Mouse (Mus musculus) intestine, postnatal 0 days (tissue): Measurements from ENCODE around the gene Atxn3. TPM values are rescaled to one million over a fixed set of nuclear protein-coding genes. Genes with fewer than 3 reads are reported as not detected.

Experiments used
- ATAC-seq: fragments of 200-750 bp; cut with Nextera tagmentation; 2 replicates; pipeline ENCODE4 v1.8.0; 2017; ENCODE audit warnings: mild to moderate bottlenecking, moderate TSS enrichment, moderate library complexity
- H3K27ac ChIP-seq: fragments of 300-500 bp; sonication (generic); 2 replicates; pipeline ENCODE4 v1.5.1; 2014; ENCODE audit warnings: mild to moderate bottlenecking, low read depth, low read length, moderate library complexity
- H3K27me3 ChIP-seq: fragments of 300-500 bp; sonication (generic); replicated peaks from 2 replicates; pipeline ENCODE4 v1.6.1; 2014; ENCODE audit warnings: low read length, mixed read lengths; ENCODE audit not compliant: control insufficient read depth, insufficient read depth
- H3K36me3 ChIP-seq: fragments of 300-500 bp; sonication (generic); 2 replicates; pipeline ENCODE4 v1.6.1; 2014; ENCODE audit warnings: mild to moderate bottlenecking, moderate library complexity; ENCODE audit not compliant: control insufficient read depth, insufficient read depth
- H3K4me1 ChIP-seq: fragments of 300-500 bp; sonication (generic); replicated peaks from 2 replicates; pipeline ENCODE4 v1.6.1; 2014; ENCODE audit warnings: antibody characterized with exemption, low read length, mixed read lengths; ENCODE audit not compliant: control insufficient read depth, insufficient read depth
- H3K4me2 ChIP-seq: fragments of 300-500 bp; sonication (generic); replicated peaks from 2 replicates; pipeline ENCODE4 v1.6.1; 2014; ENCODE audit warnings: low read depth, mild to moderate bottlenecking, moderate library complexity
- H3K4me3 ChIP-seq: fragments of 300-500 bp; sonication (generic); 2 replicates; pipeline ENCODE4 v1.5.1; 2014; ENCODE audit warnings: low read depth, low read length
- H3K9ac ChIP-seq: fragments of 300-500 bp; sonication (generic); 2 replicates; pipeline ENCODE4 v1.6.1; 2014; ENCODE audit warnings: mild to moderate bottlenecking, low read depth, low read length
- H3K9me3 ChIP-seq: fragments of 300-500 bp; sonication (generic); 2 replicates; pipeline ENCODE4 v1.6.1; 2016; ENCODE audit warnings: mixed run types; ENCODE audit not compliant: control insufficient read depth
- CTCF ChIP-seq: sonication (generic); IDR thresholded peaks from 2 replicates; pipeline ENCODE4 v1.5.1; 2016; ENCODE audit warnings: low read depth, mild to moderate bottlenecking, control low read depth, antibody characterized with exemption, moderate library complexity
- WGBS: fragments of 180-500 bp; shearing (Covaris S2); extraction: QIAGEN DNeasy Blood & Tissue Kit; methylation state at CpG from one replicate; pipeline ENCODE4 v1.1.7; 2014; 5-methylcytosine and 5-hydroxymethylcytosine counted together
- polyA plus RNA-seq: library from polyadenylated mRNA; unstranded; fragments of >200 nt; fragmentation: Nextera tagmentation; extraction: Ambion mirVana; gene quantifications from 2 replicates; pipeline ENCODE4 v1.2.1, GENCODE M21; 2015

Gene Atxn3
- polyA plus RNA-seq, 1 experiment from 2014 or later, result 11.7 TPM

DNA sequence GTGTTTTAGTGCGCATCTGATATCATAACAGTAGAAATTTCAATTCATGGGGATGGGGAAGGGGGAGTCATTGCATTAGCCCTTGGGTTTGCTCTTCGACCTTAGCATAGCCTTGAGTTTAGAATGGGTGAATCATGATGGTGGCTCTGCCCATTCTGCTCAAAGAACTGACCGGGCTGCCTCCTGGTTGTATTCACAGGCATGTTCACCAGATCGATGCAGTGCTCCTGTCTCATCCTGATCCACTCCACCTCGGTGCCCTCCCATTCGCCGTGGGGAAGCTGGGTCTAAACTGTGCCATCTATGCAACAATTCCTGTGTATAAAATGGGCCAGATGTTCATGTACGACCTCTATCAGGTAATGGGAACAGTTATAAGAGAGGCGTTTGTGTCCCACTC, 24.9 kb upstream of the Atxn3 start:
- H3K27ac ChIP-seq, result no peak overlapping the region
- H3K27me3 ChIP-seq, result no peaks in the 10 kb centered on the region
- H3K4me1 ChIP-seq, result no peaks in the 10 kb centered on the region
- no peak for TF ChIP-seq CTCF
- no peak overlapping the region for H3K4me3 ChIP-seq
- no peak for ATAC-seq
- no peak overlapping the region for H3K9ac ChIP-seq
- H3K4me2 ChIP-seq, result no peak overlapping the region
- 94% methylated on average over 9 of the region's 9 CpGs for WGBS
- H3K9me3 ChIP-seq, result no peaks in the 10 kb centered on the region
- peaks cover 43% of the 10 kb centered on the region for H3K36me3 ChIP-seq

DNA sequence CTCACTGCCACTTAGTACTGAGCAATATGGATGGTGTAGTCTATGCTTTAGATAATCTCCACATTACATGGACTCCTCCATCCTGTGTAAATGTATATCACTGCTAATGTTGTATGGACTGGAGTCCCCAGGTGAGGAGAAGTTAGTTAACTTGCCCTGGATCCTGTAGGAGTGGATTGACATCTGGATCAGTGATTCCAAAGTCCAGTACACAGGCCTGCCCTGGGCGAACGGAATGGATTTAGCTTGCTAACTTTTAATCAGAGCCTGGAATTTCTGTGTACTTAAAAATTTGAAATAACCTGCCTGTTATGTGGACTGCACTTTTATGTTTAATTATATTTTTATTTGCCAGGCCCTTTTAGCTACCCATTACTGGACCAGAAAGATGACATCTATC, 23.5 kb upstream of the Atxn3 start:
- WGBS, result 63% methylated on average over 2 of the region's 2 CpGs
- Histone ChIP-seq H3K9ac (no peak overlapping the region), H3K27ac (no peak overlapping the region), H3K4me2 (no peak overlapping the region), H3K27me3 (no peaks in the 10 kb centered on the region), H3K9me3 (no peaks in the 10 kb centered on the region), H3K4me1 (no peaks in the 10 kb centered on the region), H3K4me3 (no peak overlapping the region), H3K36me3 (peaks cover 31% of the 10 kb centered on the region)
- TF ChIP-seq CTCF, result no peak
- no peak for ATAC-seq

DNA sequence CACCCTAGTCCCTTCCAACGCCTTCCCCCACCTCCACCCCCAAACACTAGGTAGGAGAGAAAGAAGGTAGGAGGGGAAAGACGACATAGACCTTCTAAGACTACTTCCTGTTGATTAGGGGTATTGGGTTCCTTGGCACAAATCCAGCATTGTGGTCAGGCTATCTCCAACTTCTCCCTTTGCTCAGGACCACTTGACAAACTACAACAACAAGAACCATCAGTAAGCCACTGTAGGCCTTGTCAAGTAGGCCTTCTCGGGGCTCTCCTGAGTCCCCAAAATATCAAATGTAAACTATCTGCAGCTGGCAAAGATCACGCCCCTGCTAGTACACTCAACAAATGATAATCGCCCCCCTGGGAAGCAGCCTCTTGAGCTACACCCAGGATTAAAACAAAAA, 22.2 kb upstream of the Atxn3 start:
- Histone ChIP-seq H3K9me3 (no peaks in the 10 kb centered on the region), H3K9ac (no peak overlapping the region), H3K4me3 (no peak overlapping the region), H3K27me3 (no peaks in the 10 kb centered on the region), H3K36me3 (peaks cover 24% of the 10 kb centered on the region), H3K4me1 (no peaks in the 10 kb centered on the region), H3K27ac (no peak overlapping the region), H3K4me2 (no peak overlapping the region)
- no peak for TF ChIP-seq CTCF
- WGBS, result 54% methylated on average over 5 of the region's 5 CpGs
- no peak for ATAC-seq

DNA sequence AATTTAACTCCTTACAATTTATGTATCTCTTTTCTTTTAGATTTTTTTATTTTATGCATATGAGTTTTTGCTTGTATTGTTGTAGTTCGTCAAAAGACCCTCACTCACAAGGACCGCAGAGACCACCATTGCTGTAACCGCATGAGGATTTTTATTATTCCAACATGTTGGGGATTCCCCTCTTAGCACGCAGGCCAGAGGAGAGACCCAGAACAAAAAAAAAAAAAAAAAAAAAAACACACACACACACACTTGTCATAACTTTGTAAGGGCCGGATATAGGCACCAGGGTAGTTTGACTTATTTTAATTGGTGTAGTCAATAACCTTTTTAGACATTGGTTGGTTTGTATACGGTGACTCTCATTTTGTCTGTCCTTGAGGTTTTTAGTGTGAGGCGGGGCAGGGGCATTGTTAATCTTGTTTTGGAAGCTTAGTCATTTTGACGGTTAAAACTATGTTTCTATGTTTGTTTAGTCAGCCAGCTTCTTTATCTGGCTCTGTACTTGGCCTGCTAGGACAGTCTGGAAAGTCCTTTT, 21.2 kb upstream of the Atxn3 start:
- no peaks in the 10 kb centered on the region for H3K9me3 ChIP-seq
- no peak overlapping the region for H3K4me3 ChIP-seq
- no peak for ATAC-seq
- no peak overlapping the region for H3K4me2 ChIP-seq
- H3K27me3 ChIP-seq, result no peaks in the 10 kb centered on the region
- TF ChIP-seq CTCF, result no peak
- no peaks in the 10 kb centered on the region for H3K4me1 ChIP-seq
- no peak overlapping the region for H3K27ac ChIP-seq
- H3K9ac ChIP-seq, result no peak overlapping the region
- H3K36me3 ChIP-seq, result peaks cover 17% of the 10 kb centered on the region
- whole genome bisulfite sequencing, result 83% methylated on average over 8 of the region's 8 CpGs

DNA sequence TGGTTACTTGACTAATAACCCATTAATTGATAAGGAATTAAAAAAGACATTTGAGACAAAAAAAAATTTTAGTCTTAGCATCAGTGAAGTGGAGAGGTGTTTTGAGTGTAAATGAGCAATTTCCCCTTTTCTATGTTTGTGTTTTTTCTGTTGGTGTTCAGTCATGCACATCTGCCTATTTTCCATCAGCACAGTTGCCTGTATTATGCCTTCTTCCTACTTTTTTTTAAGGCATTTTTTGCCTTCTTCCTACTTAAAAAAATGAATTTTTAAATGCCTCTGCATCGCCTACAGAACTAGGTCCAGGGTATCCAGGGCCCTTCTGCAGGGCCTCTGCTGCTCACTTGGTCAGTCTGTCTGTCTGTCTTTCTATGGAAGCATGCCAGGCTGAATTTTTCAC, 20.5 kb upstream of the Atxn3 start:
- Histone ChIP-seq H3K4me1 (no peaks in the 10 kb centered on the region), H3K27me3 (no peaks in the 10 kb centered on the region), H3K9ac (no peak overlapping the region), H3K27ac (no peak overlapping the region), H3K9me3 (no peaks in the 10 kb centered on the region), H3K4me3 (no peak overlapping the region), H3K36me3 (peaks cover 10% of the 10 kb centered on the region), H3K4me2 (no peak overlapping the region)
- WGBS, result 90% methylated on average over 1 of the region's 1 CpGs
- TF ChIP-seq CTCF, result no peak
- no peak for ATAC-seq

DNA sequence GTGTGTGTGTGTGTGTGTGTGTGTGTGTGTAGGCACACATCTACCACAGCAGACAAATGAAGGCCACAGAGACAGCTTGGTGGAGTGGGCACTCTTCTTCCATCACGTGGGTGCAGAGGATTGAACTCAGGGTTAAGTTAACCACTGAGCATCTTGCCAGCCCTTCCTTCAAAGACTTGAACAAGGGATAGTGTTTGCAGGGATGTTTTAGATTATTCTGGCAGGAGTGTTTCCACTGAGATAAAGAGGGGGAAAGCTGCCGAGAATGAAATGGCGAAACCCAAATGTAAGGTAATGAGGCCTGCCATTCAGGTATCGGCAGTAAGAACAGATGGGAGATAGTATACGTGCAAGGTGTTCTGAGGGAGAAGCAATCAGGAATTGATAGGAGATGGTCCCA, 20.1 kb upstream of the Atxn3 start:
- H3K4me1 ChIP-seq, result no peaks in the 10 kb centered on the region
- no peak for ATAC-seq
- H3K9ac ChIP-seq, result no peak overlapping the region
- 83% methylated on average over 5 of the region's 5 CpGs for WGBS
- H3K4me2 ChIP-seq, result no peak overlapping the region
- no peak for TF ChIP-seq CTCF
- no peaks in the 10 kb centered on the region for H3K27me3 ChIP-seq
- peaks cover 6% of the 10 kb centered on the region; the same call in 1 of the 2 replicates for H3K36me3 ChIP-seq
- no peaks in the 10 kb centered on the region for H3K9me3 ChIP-seq
- H3K4me3 ChIP-seq, result no peak overlapping the region
- no peak overlapping the region for H3K27ac ChIP-seq

DNA sequence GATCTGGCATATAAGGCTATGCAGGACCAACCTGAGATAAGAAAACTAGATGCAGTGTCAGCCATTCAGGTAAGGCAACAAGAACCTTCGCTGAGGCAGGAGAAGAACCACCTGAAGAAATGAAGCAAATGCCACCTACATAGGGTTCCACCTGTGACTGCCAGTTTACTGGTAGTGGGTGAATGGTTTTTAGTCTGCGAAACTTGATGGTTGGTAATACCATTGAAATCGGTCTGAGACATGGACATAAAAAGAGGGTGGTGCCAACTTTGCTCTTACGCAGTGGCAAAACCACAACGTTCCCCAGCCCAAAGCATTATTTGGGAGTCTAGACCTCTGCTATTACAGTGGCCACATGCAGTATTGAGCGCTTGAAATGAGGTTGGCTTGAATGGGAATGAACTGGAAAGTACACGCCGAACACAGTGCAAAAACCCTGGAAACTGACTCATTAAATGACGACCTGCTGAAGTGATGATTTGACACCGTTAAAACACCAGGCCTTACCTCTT, 19.4 kb upstream of the Atxn3 start:
- H3K9me3 ChIP-seq, result no peaks in the 10 kb centered on the region
- H3K27ac ChIP-seq, result no peak overlapping the region
- H3K36me3 ChIP-seq, result 0 out of 2 replicates have a peak, but pooled peaks cover 5% of the 10 kb centered on the region
- no peak for TF ChIP-seq CTCF
- no peaks in the 10 kb centered on the region for H3K27me3 ChIP-seq
- H3K9ac ChIP-seq, result no peak overlapping the region
- ATAC-seq, result no peak
- WGBS, result 91% methylated on average over 10 of the region's 10 CpGs
- no peaks in the 10 kb centered on the region for H3K4me1 ChIP-seq
- H3K4me3 ChIP-seq, result no peak overlapping the region
- peak overlapping the region; percentile 77 for H3K4me2 ChIP-seq
